Mouse (Mus musculus) heart, embryonic 13.5 days (tissue): ENCODE results near the gene Prmt8. TPM values are rescaled to one million over a fixed set of nuclear protein-coding genes. Genes with fewer than 3 reads are reported as not detected.

ENCODE experiments used
- ATAC-seq: fragments of 200-750 bp; cut with Nextera tagmentation; 2 replicates; pipeline ENCODE4 v1.8.0; 2017; ENCODE audit warnings: moderate TSS enrichment; ENCODE audit not compliant: insufficient number of reproducible peaks, low FRiP score, low TSS enrichment; ENCODE audit errors: extremely low read depth
- H3K27ac ChIP-seq: fragments of 300-500 bp; sonication (generic); replicated peaks from 2 replicates; pipeline ENCODE4 v1.5.1; 2015; ENCODE audit warnings: moderate library complexity, mild to moderate bottlenecking, inconsistent platforms
- H3K27me3 ChIP-seq: fragments of 300-500 bp; sonication (generic); replicated peaks from 2 replicates; pipeline ENCODE4 v1.6.1; 2015; ENCODE audit warnings: mild to moderate bottlenecking, inconsistent platforms
- H3K36me3 ChIP-seq: fragments of 300-500 bp; sonication (generic); 2 replicates; pipeline ENCODE4 v1.6.1; 2015; ENCODE audit warnings: mild to moderate bottlenecking, inconsistent platforms
- H3K4me1 ChIP-seq: fragments of 300-500 bp; sonication (generic); 2 replicates; pipeline ENCODE4 v1.6.1; 2015; ENCODE audit warnings: inconsistent platforms
- H3K4me2 ChIP-seq: fragments of 300-500 bp; sonication (generic); 2 replicates; pipeline ENCODE4 v1.6.1; 2015; ENCODE audit warnings: inconsistent platforms, mild to moderate bottlenecking, moderate library complexity
- H3K4me3 ChIP-seq: fragments of 300-500 bp; sonication (generic); 2 replicates; pipeline ENCODE4 v1.5.1; 2015; ENCODE audit warnings: moderate library complexity, mild to moderate bottlenecking, inconsistent platforms
- H3K9ac ChIP-seq: fragments of 300-500 bp; sonication (generic); 2 replicates; pipeline ENCODE4 v1.6.1; 2015; ENCODE audit warnings: inconsistent platforms, mild to moderate bottlenecking, moderate library complexity
- H3K9me3 ChIP-seq: fragments of 300-500 bp; sonication (generic); 2 replicates; pipeline ENCODE4 v1.6.1; 2016; ENCODE audit warnings: inconsistent platforms
- WGBS: fragments of 180-500 bp; shearing (Covaris S2); methylation state at CpG from one replicate; pipeline ENCODE4 v1.1.7; 2015; ENCODE audit warnings: mixed read lengths; 5-methylcytosine and 5-hydroxymethylcytosine counted together
- microRNA-seq: library from miRNA; unstranded; fragments of <30 nt; microRNA quantifications from one replicate; pipeline ENCODE4, GENCODE M21; 2016
- polyA plus RNA-seq: library from polyadenylated mRNA; unstranded; fragments of >200 nt; fragmentation: Nextera tagmentation; extraction: Ambion mirVana; gene quantifications from 2 replicates; pipeline ENCODE4 v1.2.1, GENCODE M21; 2015

The Prmt8 gene
- polyA plus RNA-seq, 1 experiment from 2014 or later = 0.28 TPM

DNA sequence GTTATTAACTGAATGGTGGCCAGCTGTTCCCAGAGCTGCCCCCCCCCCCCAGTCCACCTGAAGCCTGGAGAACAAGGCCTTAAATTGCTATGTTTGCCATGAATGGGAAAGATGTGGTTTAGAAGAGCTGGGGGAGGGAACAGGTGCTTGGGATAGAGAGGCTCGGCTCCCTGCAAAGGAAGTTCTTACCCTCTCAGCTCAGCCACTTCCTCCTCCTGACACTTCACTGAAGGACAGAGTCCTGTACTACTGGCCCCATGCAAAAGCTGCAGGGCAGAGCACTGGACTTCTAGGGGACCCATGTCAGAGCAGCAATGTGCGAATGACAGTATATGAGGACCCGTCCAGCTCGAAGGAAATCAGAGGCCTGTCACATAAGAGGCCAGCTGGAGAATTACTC, 109.3 kb downstream of the Prmt8 start:
- Histone ChIP-seq H3K36me3 (no peaks in the 10 kb centered on the region), H3K4me3 (no peak overlapping the region), H3K4me1 (peaks cover 20% of the 10 kb centered on the region), H3K9ac (no peak overlapping the region), H3K27ac (no peak overlapping the region), H3K4me2 (no peak overlapping the region), H3K27me3 (peaks cover 2% of the 10 kb centered on the region; the same call in 1 of the 2 replicates), H3K9me3 (peaks cover 5% of the 10 kb centered on the region; the same call in 1 of the 2 replicates)
- WGBS = 64% methylated on average over 4 of the region's 4 CpGs
- ATAC-seq = no peak

DNA sequence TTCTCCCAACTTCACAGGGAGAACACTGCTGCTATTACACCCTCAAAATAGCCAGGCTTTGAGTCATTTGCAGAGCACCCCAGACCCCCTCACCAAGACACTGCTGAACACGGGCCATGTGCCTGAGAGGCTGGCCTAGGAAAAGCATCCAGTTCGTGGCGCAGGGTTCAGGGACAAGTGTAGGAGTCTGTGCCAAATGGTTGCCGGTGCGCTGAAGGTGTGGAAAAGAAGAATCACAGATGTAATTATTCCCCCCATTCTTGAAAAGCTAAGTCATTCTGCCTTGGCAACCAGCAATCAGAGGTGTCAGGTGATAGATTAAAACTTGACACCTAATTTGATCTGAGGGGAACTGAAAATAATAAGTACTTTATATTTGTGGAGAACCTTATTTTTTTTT, 109.8 kb downstream of the Prmt8 start:
- peaks cover 7% of the 10 kb centered on the region for H3K9me3 ChIP-seq
- H3K27me3 ChIP-seq = no peaks in the 10 kb centered on the region
- H3K36me3 ChIP-seq = no peaks in the 10 kb centered on the region
- 45% methylated on average over 5 of the region's 5 CpGs for WGBS
- no peak overlapping the region for H3K27ac ChIP-seq
- H3K9ac ChIP-seq = no peak overlapping the region
- no peak overlapping the region for H3K4me2 ChIP-seq
- no peak overlapping the region for H3K4me3 ChIP-seq
- ATAC-seq = no peak
- peaks cover 20% of the 10 kb centered on the region for H3K4me1 ChIP-seq

GRCm38 (mm10) chr6:127657152-127657551, 112.1 kb downstream of the Prmt8 start:
- Histone ChIP-seq H3K4me2 (no peak overlapping the region), H3K9me3 (peaks cover 17% of the 10 kb centered on the region), H3K4me1 (peaks cover 12% of the 10 kb centered on the region), H3K36me3 (peaks cover 4% of the 10 kb centered on the region; the same call in 1 of the 2 replicates), H3K9ac (no peak overlapping the region), H3K27ac (no peak overlapping the region), H3K27me3 (no peaks in the 10 kb centered on the region), H3K4me3 (no peak overlapping the region)
- 85% methylated on average over 11 of the region's 11 CpGs for WGBS
- ATAC-seq = no peak

DNA sequence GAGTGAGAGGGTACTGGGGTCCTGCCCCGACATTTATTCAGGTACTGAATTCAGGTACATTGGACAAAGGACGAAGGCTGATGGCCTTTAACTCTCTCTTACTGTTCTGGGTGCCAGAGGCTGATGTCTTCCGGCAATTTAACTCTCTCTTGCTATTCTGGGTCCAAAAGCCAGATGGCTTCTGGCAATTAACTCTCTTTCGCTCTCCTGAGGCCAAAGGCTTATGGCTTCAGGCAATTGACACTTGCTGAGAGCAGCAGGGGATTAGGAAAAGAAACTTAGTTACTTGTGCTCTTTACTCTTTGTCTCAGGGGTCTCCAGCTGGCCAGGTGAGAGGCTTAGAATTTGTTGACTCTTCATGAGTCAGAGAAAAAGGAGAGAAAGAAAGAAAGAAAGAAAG, 113.3 kb downstream of the Prmt8 start:
- no peak overlapping the region for H3K27ac ChIP-seq
- H3K4me3 ChIP-seq = no peak overlapping the region
- ATAC-seq = no peak
- no peak overlapping the region for H3K4me2 ChIP-seq
- H3K27me3 ChIP-seq = no peaks in the 10 kb centered on the region
- peaks cover 4% of the 10 kb centered on the region; the same call in 1 of the 2 replicates for H3K36me3 ChIP-seq
- no peak overlapping the region for H3K9ac ChIP-seq
- H3K4me1 ChIP-seq = peaks cover 12% of the 10 kb centered on the region
- H3K9me3 ChIP-seq = peaks cover 17% of the 10 kb centered on the region
- WGBS = 31% methylated on average over 4 of the region's 4 CpGs

DNA sequence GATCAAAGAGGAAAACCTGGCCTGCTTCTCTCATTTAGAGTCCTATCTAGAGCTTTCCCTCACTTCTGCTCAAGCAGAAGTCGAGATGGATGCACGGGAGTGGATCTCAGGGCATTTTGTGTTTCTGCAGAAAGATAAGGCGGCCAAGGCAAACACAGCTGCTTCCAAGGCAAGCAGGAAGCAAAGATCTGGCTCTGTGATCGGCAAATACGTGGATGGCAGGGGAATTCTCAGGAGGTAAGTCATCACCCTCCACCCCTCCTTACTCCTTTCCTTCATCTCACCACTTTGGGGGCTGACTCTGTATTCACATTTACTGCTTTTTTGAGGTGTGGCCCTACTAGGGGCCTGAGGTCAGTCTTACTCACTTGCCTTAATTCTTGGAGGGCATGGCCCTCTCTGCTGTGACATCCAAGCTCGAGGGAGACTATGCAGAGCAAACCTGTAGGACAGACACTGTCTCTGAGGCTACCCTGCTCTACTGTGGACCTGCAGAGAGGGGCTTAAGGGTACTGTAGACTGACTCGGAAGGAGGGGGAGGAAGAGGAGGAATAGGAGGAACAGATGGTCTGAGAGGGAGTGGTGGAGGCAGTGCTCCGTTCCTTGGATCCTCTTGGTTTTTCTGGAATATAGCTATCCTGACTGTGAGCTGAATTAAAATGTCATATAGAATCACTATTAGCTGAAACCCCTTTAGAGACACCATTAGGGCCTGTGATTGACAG, 128.0 kb downstream of the Prmt8 start:
- Histone ChIP-seq H3K4me1 (peaks cover 15% of the 10 kb centered on the region), H3K4me2 (no peak overlapping the region), H3K9me3 (no peaks in the 10 kb centered on the region), H3K27me3 (0 out of 2 replicates have a peak, but pooled peaks cover 4% of the 10 kb centered on the region), H3K9ac (no peak overlapping the region), H3K4me3 (no peak overlapping the region), H3K27ac (no peak overlapping the region), H3K36me3 (no peaks in the 10 kb centered on the region)
- ATAC-seq = no peak
- WGBS = 34% methylated on average over 8 of the region's 8 CpGs

Small RNA genes within 50 kb of the gene (microRNA-seq; reads per million reads assigned to microRNA genes)
- gene Mir7233 = not detected

Other genes with a start within 250 kb of the Prmt8 start
- gene Cracr2a, start 208.1 kb downstream of the Prmt8 start, polyA plus RNA-seq = 1.2 and 1.3 TPM in 2 replicates
- 2.0 and 3.3 TPM in 2 replicates for gene Tspan11, start 118.1 kb upstream of the Prmt8 start, polyA plus RNA-seq